Mouse (Mus musculus) adrenal gland, postnatal 36 days (tissue): ENCODE data around the gene Pfn1. TPM values are rescaled to one million over a fixed set of nuclear protein-coding genes. Genes with fewer than 3 reads are reported as not detected.

Source experiments
- DNase-seq, 2 experiments: peaks; one replicate each; pipeline ENCODE4 v3.0.0; 2021; ENCODE audit warnings: mixed read lengths in 1 of 2
- total RNA-seq, 2 experiments: library from RNA; stranded (reverse); gene quantifications; 2 replicates each; pipeline ENCODE4 v1.2.3; 2021

The Pfn1 gene
- total RNA-seq, 2 experiments from 2014 or later = 853 to 925 TPM

DNA sequence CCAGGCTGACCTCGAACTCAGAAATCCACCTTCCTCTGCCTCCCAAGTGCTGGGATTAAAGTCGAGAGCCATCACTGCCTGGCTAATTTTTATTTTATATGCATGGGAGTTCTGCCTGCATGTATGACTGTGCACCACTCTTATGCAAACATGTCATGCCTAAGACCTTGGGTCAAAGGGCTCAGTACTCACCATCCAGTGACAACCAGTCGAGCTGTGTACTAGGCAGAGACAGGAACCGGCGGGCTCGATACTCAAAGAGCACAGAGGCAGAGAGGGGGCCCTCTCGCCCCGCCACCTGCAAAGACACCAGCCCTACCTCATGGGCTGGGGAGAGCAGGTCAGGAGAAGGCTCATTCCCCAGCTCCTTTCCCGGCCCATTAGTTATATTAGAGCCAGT lies 23.6 kb upstream of the Pfn1 start:
- no peak for DNase-seq

DNA sequence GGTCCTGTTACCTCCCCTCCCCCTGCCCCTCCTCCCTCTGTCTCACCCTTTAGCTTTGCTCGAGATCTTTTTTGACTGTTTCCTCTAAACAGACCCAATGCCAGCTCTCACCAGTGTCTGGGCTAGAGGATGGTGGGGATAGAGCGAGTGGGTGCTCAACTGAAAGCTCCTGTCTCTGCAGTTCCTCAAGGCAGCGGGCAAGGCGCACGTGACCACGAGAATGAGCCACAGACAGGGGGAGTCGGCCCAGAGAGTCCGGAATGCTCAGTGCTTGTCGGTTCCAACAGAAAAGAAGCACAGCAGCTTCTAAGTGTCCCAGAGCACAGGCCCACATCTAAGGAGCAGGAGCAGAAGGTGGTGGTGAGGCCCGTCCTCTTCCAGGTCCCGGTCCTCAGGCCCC lies 20.1 kb upstream of the Pfn1 start:
- DNase-seq = no peak

DNA sequence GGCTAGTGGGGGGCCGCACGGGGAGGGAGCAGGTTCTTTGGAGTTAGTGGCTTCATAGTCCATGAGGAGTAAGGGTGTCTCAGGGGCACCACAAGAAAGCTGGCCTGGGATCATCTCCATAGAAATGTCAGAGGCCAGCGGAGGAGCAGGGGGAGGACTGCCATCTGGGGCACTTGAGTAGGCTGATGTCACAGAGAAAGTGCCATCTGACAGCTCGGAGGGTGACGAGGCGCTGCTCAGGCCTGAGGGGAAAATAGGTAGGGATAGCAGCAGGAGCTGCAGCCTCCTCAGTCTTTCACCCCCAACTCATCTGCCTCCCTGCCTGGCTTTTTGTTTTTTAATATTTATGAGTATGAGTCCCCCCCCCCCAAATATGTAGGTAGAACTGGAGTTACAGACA lies 19.6 kb upstream of the Pfn1 start:
- DNase-seq = no peak

DNA sequence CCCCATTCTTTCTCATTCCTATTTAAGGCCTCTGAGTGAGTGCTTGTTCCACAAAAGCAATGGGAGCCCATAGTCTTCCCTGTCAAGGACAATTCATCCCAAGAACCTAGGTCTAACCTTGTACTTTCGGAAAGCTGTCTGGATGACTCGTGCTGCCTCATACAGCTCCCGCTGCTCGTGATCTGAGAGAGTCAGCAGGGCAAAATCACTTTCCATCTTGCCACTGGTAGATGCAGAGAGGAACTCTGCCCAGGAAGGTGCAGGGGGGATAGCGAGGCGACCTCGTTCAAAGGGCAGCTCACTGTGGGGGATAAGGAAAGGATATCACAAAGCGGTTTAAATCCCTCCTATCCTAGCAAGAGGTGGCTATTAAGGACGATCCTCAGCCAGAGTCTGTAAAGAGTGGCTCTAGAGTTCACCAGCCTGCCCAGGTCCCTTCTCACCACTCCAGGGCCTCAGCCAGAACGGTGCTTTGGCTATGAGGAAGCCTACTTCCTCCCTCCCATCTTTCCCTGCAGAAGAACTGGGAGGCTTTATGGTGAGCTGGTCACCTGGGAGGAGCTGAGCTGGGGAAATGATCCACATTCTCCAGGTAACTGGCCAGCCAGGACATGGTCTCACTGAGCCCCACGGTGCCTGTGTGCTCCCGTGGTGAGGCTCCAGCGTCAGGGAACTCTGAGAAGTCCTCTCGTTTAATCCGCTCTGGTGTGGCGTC lies 17.0 kb upstream of the Pfn1 start:
- DNase-seq = peak; percentile 45 to 54

DNA sequence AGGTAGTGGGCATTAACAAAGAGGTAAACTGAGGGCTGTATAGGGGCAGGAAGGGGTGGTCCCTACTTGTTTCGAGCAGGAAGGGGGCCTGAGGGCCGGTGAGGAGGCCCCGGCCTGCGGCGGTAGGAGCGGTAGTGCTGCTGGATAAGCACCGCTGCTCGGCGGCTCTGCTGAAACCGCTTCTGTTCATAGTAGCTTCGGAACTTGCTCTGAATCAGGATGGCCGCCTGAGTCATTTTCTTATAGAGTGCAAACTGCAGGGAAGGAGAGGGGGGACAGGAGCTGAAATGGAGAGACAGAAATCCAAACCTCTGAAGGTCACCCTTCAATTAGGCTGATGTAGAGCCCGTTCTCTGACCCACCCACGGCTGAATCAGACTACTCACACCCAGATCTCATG lies 16.0 kb upstream of the Pfn1 start:
- peak; percentile 50 to 53 for DNase-seq

DNA sequence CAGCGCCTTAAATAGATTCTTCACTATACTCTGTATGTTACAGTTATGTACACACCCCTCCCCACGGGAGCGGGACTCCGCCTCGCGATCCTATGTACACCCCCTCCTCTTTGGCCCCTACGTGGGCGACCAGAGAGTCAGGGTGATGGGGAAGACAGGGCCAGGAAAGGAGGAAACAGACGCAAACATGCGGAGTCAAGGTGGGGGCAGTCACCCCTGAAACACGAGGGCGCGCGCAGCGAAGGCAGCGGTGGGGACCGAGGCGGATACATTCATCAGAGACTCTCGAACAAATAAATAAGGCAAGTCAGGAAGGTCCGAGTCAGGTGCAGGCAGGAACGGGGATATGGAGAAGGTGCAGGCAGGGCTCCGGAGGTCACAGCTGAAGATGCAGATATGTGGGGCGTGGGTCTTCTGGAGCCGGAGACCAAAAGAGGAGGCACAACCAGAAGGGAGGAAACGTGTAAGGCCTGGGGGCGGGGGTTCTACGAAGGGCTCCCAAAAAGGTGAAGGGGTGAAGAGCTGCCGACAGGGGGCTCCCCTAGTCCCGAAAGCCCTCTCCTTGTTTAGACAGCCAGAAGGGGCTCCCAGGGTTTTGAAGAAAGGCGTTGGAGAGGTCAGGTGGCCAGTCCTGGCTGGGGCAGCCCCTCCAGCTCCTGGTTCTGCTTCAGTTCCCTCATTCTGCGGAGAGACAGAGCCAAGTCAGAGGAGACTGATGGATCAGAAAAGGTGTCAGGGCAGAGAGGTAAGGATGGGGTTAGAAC lies 15.3 kb upstream of the Pfn1 start:
- DNase-seq = peak; percentile 79 to 88

DNA sequence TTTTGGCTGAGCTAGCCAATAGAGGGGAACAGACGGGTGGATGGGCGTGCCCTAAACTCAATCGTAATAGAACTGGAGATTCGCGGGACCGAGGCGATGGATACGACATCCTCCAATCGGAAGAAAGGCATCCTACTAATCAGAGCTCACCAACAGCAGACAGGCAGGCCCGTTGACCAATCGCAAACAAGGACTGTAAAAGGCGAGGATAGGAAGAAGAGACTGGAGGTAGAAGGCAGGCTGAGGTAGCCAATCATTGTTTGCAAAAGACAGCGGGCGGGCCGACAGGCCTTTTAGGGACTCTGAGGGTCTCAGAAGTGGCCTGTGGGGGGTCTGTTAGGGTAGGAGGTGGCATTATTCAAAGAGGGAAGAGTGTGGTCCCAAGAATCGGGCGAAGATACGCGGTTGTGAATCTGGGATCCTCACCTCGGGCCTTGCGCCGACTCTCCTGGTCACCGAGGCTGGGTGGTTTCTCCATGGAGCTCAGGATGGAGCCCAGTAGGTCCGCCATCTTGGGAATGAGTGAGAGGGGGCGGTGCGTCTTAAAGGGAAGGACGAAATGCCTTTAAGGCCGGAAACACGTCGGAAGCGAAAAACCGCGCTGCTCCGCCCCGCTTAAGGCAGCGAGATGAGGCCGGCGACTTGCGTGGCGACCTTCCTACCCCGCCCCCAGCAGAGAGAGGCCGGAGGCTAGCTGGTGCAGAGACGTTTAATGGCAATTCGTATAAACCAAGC lies 14.5 kb upstream of the Pfn1 start, which contains the start of gene Spag7:
Spag7 (minus strand) TSS at position 646 of the 735 bp plus-strand sequence.
- DNase-seq = peak; percentile 95 to 96

DNA sequence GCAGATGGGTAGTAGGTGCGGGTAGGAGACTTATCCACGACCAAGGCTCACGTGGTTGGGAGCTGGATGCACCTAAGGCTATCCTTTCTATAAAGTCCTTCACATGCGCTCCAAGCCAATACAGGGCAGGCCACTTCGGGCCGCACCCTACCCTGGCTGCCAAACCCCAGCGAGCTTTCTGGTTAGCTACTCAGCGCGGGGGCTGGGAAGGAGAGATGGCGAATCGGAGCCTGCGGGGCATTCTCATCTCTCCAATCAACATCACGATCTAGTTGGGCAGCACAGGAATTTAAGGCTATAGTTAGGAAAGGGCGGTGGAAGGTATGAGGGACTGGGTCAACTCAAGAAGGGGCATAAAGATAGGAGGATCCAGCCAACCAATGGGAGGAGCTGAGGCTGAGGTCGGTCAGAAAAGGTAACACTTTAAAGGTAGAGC lies 13.9 kb upstream of the Pfn1 start:
- peak; percentile 76 to 83 for DNase-seq

DNA sequence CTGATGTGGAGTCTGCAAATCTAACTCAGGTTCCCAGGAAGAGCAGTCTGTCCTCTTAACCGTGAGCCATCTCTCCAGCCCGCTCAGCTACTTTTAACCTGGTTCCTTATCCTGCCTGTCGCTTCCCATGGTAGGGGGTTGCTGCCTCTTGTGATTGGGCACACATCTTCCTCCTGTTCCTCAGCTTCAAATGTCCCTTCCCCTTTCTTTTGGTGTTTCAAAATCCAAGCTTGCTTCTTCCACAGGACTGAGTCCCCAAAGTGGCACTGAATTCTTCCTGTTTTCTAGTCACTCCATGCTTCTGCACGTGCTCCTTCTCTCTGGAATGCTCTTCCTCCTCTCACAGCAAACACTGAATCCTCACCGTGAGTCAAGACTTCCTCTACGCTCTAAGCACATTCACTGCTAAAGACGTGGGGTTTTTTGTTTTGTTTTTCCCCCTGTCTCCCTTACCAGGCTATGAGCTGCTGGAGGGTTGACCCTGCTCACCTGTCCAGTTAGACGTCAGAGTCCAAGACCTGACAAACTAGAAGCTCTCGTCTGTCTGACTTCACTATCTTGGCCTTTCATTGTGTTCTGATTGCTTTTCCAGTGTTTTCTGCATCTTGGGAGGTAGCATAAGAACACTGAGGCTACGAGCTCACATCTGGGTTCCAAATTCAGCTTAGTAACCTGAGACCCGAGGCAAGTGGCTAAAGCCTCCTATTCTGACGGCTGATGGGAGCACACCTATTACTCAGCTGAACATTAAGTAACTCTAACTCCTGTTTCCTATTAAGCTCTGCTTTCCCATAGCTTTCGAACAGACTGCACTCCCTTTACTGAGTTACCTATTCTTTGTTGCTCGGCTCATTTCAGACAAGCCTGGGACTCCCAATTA lies 13.1 kb upstream of the Pfn1 start:
- no peak for DNase-seq

DNA sequence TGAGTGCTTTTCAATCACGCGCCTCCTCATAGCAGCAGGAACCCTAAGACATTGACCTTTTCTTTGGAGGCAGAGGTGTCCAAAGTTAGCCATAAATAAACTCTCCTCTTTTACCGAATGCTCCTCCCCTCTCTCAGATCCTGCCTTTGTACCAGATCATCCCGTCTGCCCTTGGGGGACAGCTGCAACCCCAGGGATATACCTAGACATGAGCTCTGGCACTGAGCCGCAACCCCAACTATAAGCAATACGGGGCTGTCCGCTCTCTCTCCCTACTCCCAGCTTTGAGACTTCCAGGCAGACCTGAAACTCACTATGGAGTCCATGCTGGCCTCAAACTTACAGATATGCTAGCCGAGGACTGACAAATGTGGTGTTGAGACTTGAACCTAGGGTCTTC lies 12.2 kb upstream of the Pfn1 start:
- no peak for DNase-seq

DNA sequence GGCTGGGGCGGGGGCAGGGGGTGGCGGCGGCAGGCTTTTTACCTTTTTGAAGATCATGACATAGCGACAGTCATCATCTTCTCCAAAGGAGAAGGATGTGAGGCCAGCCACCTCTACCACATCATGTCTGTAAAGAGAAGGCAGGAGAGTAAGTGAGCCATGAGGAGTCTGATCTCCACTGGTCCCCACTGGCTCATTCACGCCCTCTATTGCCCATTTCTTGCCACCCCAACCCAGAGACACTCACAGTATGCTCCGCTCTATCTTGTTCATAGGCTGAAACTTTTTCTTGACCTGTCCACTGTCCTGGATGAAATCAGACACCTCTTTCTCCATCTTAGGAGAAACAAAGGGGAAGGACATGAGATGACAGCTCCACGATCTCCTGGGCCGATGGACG lies 10.3 kb upstream of the Pfn1 start:
- DNase-seq = no peak

DNA sequence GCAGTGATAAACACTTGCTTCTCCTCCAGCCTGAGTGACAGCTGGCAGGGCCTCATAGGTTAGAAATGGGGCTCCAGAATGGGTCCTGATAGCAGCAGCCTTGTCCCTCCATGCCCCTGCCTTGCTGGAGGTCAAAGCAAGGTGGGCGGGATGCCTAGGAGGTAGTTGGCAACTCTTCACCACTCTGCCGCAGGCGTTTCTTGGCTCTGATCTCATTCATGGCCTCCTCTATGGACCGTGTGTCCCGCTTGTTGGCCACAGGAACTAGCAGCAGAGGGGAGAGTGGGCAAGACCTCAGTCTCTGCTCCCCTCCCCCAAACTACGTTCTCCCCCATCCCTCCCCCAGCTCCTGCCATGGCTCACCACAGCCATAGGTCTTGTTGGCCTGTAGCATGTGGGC lies 9.5 kb upstream of the Pfn1 start:
- no peak for DNase-seq

DNA sequence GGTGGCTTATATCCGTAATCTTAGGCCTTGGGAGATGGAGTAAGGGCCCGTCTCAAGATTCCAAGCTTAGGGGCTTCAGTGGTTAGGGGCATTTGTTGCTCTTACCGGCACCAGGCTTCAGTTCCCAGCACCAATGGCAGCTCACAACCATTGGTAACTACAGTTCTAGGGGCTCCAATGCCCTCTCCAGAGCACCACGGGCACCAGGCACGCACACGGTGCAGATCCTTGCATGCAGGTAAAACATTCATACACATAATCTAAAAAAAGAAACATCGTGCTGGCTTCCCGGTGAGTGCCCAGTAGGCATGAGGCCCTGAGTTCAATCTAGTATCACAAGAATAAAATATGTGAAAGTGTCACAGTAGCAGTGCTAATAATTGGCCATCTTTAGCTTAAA lies 8.7 kb upstream of the Pfn1 start:
- DNase-seq = no peak

DNA sequence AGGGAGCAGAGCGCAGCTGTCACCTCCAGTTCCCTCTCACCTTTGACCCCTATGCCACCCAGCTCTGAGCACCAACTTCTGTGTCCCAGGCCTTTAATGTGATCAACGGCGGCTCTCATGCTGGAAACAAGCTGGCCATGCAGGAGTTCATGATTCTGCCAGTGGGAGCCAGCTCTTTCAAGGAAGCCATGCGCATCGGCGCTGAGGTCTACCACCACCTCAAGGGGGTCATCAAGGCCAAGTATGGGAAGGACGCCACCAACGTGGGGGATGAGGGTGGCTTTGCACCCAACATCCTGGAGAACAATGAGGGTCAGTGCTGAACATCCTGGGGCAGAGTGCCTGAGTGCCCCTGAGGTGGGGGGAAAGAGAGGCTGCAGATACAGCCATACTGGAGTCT lies 6.1 kb upstream of the Pfn1 start:
- DNase-seq = no peak

DNA sequence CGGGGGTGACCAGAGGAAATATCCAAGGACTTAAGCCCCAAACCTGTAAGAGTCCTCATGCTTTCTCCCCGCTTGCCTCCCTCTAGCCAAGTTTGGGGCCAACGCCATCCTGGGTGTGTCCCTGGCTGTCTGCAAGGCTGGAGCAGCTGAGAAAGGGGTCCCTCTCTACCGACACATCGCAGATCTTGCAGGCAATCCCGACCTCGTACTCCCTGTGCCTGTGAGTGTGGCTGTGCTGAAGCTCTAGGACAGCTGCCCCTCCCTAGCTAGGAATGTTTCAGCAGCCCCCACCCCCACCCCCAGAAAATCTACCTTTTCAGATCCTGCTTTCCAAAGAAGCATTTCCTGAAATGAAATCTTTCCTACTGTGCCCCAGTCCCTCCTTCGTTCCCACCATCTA lies 4.5 kb upstream of the Pfn1 start:
- no peak for DNase-seq

DNA sequence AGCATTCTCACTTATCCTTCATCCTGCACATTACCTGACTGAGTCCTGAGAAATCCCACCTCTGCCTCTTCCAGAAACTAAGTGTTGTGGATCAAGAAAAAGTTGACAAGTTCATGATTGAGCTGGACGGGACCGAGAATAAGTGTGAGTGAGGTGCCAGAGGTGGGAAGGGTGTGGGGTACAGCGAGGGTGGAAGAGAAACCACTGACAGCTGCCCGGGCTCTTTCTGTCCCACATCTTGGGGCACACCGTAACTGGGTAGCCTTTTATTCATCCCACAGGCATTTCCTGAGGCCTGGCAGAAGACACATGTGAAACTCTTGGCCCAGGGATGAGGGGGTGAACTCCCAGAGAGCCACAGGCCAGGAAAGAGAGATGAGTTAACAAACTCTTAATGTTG lies 4.1 kb upstream of the Pfn1 start:
- DNase-seq = no peak

DNA sequence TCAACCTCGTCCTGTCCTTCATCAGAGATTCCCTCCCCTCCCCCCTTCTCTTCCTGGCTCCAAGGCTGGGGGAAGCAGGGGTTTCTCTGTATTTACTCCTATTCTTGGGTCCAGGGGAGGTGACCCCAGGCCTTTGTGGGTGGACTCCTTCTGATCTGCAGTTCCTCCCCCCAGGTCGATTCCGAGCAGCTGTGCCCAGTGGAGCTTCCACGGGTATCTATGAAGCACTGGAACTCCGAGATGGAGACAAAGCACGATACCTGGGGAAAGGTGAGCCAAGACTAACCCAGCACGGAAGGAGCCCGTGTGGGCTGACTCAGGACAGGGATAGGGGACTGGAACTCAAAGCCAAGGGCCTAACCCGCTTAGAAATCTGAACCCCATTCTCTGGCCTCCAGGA lies 3.5 kb upstream of the Pfn1 start:
- no peak for DNase-seq

DNA sequence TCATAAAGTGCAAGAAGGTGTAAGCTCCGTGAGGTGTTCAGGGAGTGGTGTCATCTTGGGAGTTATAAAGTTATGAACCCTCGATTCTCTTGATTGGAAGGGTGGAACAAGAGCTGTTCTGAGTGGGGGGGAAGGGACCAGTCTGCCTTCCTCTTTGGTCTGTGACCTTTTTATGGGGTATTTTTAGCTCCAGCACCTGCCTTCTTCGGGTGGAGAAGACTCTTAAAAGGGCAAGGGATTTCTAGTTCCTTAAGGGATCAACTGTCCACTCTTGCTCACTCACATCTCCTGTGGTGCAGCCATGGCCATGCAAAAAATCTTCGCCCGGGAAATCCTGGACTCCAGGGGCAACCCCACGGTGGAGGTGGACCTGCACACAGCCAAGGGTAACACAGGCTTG lies 3.1 kb upstream of the Pfn1 start:
- DNase-seq = no peak

DNA sequence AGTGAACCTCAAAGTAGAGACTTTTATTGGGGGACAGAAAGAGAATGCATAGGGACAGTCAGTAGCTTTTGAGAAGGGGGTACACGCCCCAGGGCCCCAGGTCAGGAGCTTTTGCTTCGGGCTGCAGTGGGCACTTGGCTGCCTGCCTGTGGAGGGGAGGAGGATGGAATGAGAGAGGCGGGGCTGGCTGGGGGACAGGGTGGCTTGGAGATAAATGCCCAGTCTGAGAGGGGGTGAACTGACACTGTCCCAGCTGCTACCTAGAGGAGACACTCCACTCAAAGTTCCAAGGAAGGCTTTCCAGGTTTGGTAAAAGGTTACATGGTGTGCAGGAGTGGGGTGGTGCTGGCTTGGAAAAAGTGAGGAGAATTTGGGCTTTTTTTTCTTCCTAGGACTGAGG lies 2.5 kb upstream of the Pfn1 start, which contains the start of gene Eno3:
Eno3 (plus strand) TSS at position 239 of the 400 bp plus-strand sequence.
- DNase-seq = no peak

DNA sequence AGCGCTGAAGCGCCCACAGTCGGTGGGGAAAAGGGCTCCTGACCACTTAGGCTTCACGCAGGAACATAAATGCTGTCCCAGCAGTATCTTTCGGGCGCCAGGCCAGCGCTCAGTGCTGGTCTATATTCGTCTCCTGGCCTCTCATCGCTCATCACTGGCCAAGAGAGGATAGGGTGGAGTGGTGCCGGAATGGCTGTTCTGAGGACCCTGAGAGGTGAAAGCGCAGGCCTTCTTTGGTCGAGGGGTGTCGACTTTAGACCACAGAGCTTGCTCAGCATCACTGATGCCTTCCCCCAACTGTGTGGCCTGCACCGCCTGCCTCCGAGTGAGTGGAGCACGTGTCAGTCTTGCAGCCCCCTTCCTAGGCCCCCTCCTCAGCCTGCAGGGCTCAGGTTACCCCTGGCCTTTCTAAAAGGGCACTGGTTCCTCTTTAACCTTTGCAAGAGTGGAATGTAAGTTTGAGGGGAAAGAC lies 2.0 kb upstream of the Pfn1 start:
- DNase-seq = peak in 1 of 2 experiments; percentile 69

DNA sequence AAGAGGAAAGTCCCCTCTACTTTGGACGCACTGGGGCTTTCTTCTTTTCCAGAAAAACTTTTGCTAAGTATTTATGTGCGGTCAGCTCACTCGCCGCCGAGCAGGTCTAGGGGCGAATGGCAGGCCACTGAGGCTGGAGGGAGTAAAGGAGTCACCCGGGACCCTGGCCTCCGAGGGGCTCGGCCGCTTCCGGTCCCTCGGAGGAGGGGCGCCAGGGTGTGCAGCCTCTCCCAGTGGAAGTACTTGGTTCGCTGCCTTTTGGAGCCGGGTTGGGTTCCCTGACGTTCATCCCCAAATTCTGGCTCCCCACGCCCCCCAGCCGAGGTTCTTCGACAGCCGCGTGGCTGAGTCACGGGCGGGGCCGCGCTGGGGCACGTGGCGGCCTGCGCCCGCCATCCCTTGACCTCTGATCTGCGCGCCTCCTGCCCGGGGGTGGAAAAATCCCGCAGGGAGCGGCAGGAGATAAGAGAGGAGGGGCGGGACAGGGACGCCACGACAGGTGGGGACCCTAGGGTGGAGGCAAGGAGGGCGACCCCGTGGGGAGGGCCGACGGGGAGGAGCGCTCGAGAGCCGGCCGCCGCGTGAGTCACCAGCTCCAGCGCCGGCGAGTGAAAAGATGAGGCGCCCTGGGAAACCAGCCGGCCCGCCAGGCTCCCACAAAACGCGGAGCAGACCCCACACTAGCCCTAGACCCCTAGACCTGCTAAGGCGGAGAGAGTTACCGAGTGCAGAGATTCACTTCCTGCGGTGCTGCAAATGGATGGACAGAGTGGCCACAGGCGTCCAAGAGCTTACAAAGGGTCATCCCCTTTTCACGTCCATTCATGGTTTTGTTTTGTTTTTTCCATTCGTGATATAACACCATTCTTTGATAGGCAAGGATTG lies 1.4 kb upstream of the Pfn1 start:
- peak; percentile 73 to 84 for DNase-seq
